Mouse (Mus musculus): Measurements from ENCODE around the gene Cdc73.

GRCm38 (mm10) chr1:143645386-143645785, 57.3 kb downstream of the Cdc73 start:
- TF ChIP-seq POLR2A (IDR thresholded peaks at IDR 0.05; ENCODE audit: borderline replicate concordance, insufficient read depth, low read length) (no peak), CTCF (IDR thresholded peaks at IDR 0.05; ENCODE audit: borderline replicate concordance, insufficient read depth, low read depth, low read length) (no peak)

All from cerebellum, adult 2 months (tissue).